Mouse (Mus musculus) left cerebral cortex, postnatal 14 days (tissue): ENCODE measurements at regions not wholly inside any gene's neighbourhood (a gene's known extent, or its start where the extent isn't known, plus 50 kb on each side); places are given as distances from the start of the nearest gene placed in this dataset.

Experiments
- DNase-seq, 2 experiments: peaks; one replicate each; pipeline ENCODE4 v3.0.0; 2021 to 2022; ENCODE audit warnings: low spot score in 2 of 2, mixed read lengths in 1 of 2
- intact Hi-C: fragments of 180-260 bp; cut with DNase I; formaldehyde crosslinking; loops from one replicate; pipeline ENCODE4 v1.15.1; 2025

- no peak for DNase-seq
- intact Hi-C loops, result no loop called here
Observed at GRCm38 (mm10) chrX:12900256-12900655, 138.4 kb upstream of the Med14 start.

GRCm38 (mm10) chrX:12891468-12891867 lies 129.6 kb upstream of the Med14 start:
- intact Hi-C loops, result no loop called here
- DNase-seq, result no peak

GRCm38 (mm10) chrX:12889482-12889808 lies 127.6 kb upstream of the Med14 start:
- DNase-seq, result no peak
- intact Hi-C loops, result no loop called here

- DNase-seq, result no peak
- intact Hi-C loops, result no loop called here
Observed at GRCm38 (mm10) chrX:12888708-12889481, 127.0 kb upstream of the Med14 start.

GRCm38 (mm10) chrX:12888010-12888707 lies 126.3 kb upstream of the Med14 start:
- intact Hi-C loops, result no loop called here
- DNase-seq, result no peak

- no peak for DNase-seq
- intact Hi-C loops, result no loop called here
Observed at GRCm38 (mm10) chrX:12887516-12887915, 125.6 kb upstream of the Med14 start.

- DNase-seq, result no peak
- intact Hi-C loops, result no loop called here
Observed at GRCm38 (mm10) chrX:12886160-12887048, 124.5 kb upstream of the Med14 start.

- intact Hi-C loops, result no loop called here
- no peak for DNase-seq
Observed at GRCm38 (mm10) chrX:12879233-12879632, 117.4 kb upstream of the Med14 start.

- intact Hi-C loops, result no loop called here
- DNase-seq, result no peak
Observed at GRCm38 (mm10) chrX:12877506-12877905, 115.6 kb upstream of the Med14 start.

- DNase-seq, result peak; percentile 83 to 88
- intact Hi-C loops, result loop anchor here (5.0 kb wide), 1 partner anchor 199 kb away; the partner anchor contains the start of gene Usp9x
Observed at GRCm38 (mm10) chrX:12873698-12874144, 111.8 kb upstream of the Med14 start.

- DNase-seq, result no peak
- intact Hi-C loops, result loop anchor here (5.0 kb wide), 1 partner anchor 199 kb away; the partner anchor contains the start of gene Usp9x
Observed at GRCm38 (mm10) chrX:12873230-12873629, 111.4 kb upstream of the Med14 start.

GRCm38 (mm10) chrX:12866885-12867498 lies 105.1 kb upstream of the Med14 start:
- intact Hi-C loops, result no loop called here

GRCm38 (mm10) chrX:12866176-12866575 lies 104.3 kb upstream of the Med14 start:
- intact Hi-C loops, result no loop called here
- DNase-seq, result no peak

More at GRCm38 (mm10) chrX:12866885-12867498, 105.1 kb upstream of the Med14 start:
- no peak for DNase-seq

- intact Hi-C loops, result no loop called here
- DNase-seq, result no peak
Observed at GRCm38 (mm10) chrX:12860168-12860567, 98.3 kb upstream of the Med14 start.

GRCm38 (mm10) chrX:12858757-12859156 lies 96.9 kb upstream of the Med14 start:
- no peak for DNase-seq
- intact Hi-C loops, result no loop called here

GRCm38 (mm10) chrX:12857881-12858755 lies 96.2 kb upstream of the Med14 start:
- DNase-seq, result peak in 1 of 2 experiments; percentile 34

GRCm38 (mm10) chrX:12855425-12855824 lies 93.6 kb upstream of the Med14 start:
- no peak for DNase-seq
- intact Hi-C loops, result no loop called here

More at GRCm38 (mm10) chrX:12857881-12858755, 96.2 kb upstream of the Med14 start:
- intact Hi-C loops, result no loop called here

GRCm38 (mm10) chrX:12851684-12852083 lies 89.8 kb upstream of the Med14 start:
- intact Hi-C loops, result loop anchor here (5.0 kb wide), 1 partner anchor 174 kb away; no protein-coding TSS in a partner anchor
- peak in 1 of 2 experiments; percentile 37 for DNase-seq
